Comparison of ENCODE assay signal across 25 mouse cellular contexts in the genomic region with DNA sequence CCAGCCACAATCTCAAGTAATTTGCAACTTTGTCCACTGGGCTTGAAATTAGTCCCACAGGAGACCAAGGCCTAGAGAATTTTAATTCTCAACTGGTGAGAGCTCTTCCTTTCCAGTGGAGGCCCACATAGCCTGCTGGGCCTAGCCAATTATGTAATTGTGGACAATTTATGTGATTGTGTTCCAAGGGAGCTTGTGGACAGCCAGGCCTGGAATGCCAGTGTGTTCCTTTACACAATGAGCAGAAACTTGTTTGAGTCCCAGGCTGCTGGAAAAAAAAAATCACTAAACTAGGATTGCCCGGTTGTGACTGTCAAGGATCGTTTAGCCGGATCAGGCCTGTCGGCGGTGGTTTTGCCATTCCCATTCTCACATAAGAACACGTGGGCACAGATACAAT. TPM values are rescaled to one million over a fixed set of nuclear protein-coding genes. Genes with fewer than 3 reads are reported as not detected.
DNase-seq lines count a peak whose midpoint lies in the region; ATAC-seq and TF ChIP-seq lines count a peak whose summit lies in the region.
"Had no signal": no experiment of that assay in that cellular context is flagged by ENCODE, and none has a peak within 500 bp of the region (broad histone marks: within the 10 kb centered on the region; RNA-seq: fewer than 3 reads in every experiment).

No protein-coding gene starts in this region.

- no peak overlapping the region for H3K4me2 ChIP-seq in liver, embryonic 12.5 days
- H3K4me2 ChIP-seq: embryonic facial prominence, embryonic 13.5 days; embryonic facial prominence, embryonic 15.5 days; forebrain, embryonic 12.5 days had no signal

- no peak for DNase-seq in kidney, adult 2 months
- DNase-seq in kidney, adult 8-10 months = no peak
- peak; percentile 68 for DNase-seq in Muller cell, postnatal 12 days (ENCODE audit: inconsistent ontology term)
- DNase-seq in adipocyte (ENCODE audit: low spot score) = peak; percentile 79
- peak; percentile 63 for DNase-seq in fat pad, adult 2 months (ENCODE audit: extremely low read depth, low read depth, low spot score)
- DNase-seq in adrenal gland, postnatal 14 days = no peak
- DNase-seq: adrenal gland, adult 2 months; adrenal gland, postnatal 10 days; adrenal gland, postnatal 36 days; cerebellum, adult 11 months; cerebellum, adult 18-20 months; cerebellum, adult 8-10 months; cerebellum, adult 9-11 months; cerebellum, postnatal 14 days; cerebellum, postnatal 36 days; embryo, embryonic 11 days had no signal

- no peak for TF ChIP-seq POLR2A in kidney, adult 2 months (IDR thresholded peaks at IDR 0.05; ENCODE audit: low read depth, low read length)

- H3K4me3 ChIP-seq in kidney, adult 2 months (ENCODE audit: insufficient read depth, low read depth, low read length) = no peak overlapping the region
- H3K4me3 ChIP-seq in liver, embryonic 12.5 days = no peak overlapping the region
- H3K4me3 ChIP-seq: embryonic facial prominence, embryonic 13.5 days; embryonic facial prominence, embryonic 15.5 days; forebrain, embryonic 10.5 days; forebrain, embryonic 12.5 days had no signal

- no peak for ATAC-seq in liver, embryonic 12.5 days
- ATAC-seq: activated CD4-positive, CD25-positive, alpha-beta regulatory T cell, adult 4 months; forebrain, embryonic 14.5 days; forebrain, embryonic 16.5 days; Patski had no signal

- H3K4me1 ChIP-seq in kidney, adult 2 months (ENCODE audit: control insufficient read depth, insufficient read depth, low read length) = peaks cover 30% of the 10 kb centered on the region
- no peaks in the 10 kb centered on the region for H3K4me1 ChIP-seq in liver, embryonic 12.5 days
- H3K4me1 ChIP-seq: embryonic facial prominence, embryonic 13.5 days; embryonic facial prominence, embryonic 15.5 days; forebrain, embryonic 10.5 days; forebrain, embryonic 12.5 days had no signal

- 60% methylated on average over 6 of the region's 6 CpGs for WGBS in kidney, adult 2 months
- WGBS in liver, embryonic 12.5 days (ENCODE audit: insufficient replicate concordance) = 84% methylated on average over 6 of the region's 6 CpGs

- peak overlapping the region; percentile 10; the same call in 1 of the 2 replicates for H3K27ac ChIP-seq in kidney, adult 2 months (ENCODE audit: insufficient read depth, low read depth, low read length)
- no peak overlapping the region for H3K27ac ChIP-seq in liver, embryonic 12.5 days
- H3K27ac ChIP-seq: embryonic facial prominence, embryonic 13.5 days; embryonic facial prominence, embryonic 15.5 days; forebrain, embryonic 10.5 days; forebrain, embryonic 12.5 days had no signal

- TF ChIP-seq CTCF in kidney, adult 2 months (conservative IDR thresholded peaks at IDR 0.05; ENCODE audit: insufficient read depth, insufficient read length, low read depth, low read length) = no peak

- H3K36me3 ChIP-seq in kidney, adult 2 months (ENCODE audit: control insufficient read depth, insufficient read depth, low read length) = peaks cover 3% of the 10 kb centered on the region; the same call in 1 of the 2 replicates
- H3K36me3 ChIP-seq in liver, embryonic 12.5 days = no peaks in the 10 kb centered on the region
- H3K36me3 ChIP-seq: embryonic facial prominence, embryonic 13.5 days; embryonic facial prominence, embryonic 15.5 days; forebrain, embryonic 10.5 days had no signal

- no peak overlapping the region for H3K9ac ChIP-seq in liver, embryonic 12.5 days
- H3K9ac ChIP-seq: embryonic facial prominence, embryonic 15.5 days; forebrain, embryonic 12.5 days had no signal

- H3K27me3 ChIP-seq in kidney, adult 2 months (replicated peaks; ENCODE audit: control insufficient read depth, insufficient read depth, low read length) = no peaks in the 10 kb centered on the region
- H3K27me3 ChIP-seq in liver, embryonic 12.5 days (replicated peaks) = peaks cover 48% of the 10 kb centered on the region
- H3K27me3 ChIP-seq: embryonic facial prominence, embryonic 13.5 days; embryonic facial prominence, embryonic 15.5 days; Patski had no signal

- H3K9me3 ChIP-seq in liver, embryonic 12.5 days (replicated peaks) = no peaks in the 10 kb centered on the region
- H3K9me3 ChIP-seq: embryonic facial prominence, embryonic 13.5 days; embryonic facial prominence, embryonic 15.5 days; forebrain, embryonic 10.5 days; forebrain, embryonic 12.5 days had no signal

RNA-seq across cellular contexts. Expression of gene Mturn, which starts 11.9 kb away (rescaled TPM):
- 23.9 and 25.9 TPM in 2 replicates for polyA plus RNA-seq in kidney, adult 2 months (2012; rRNA removed)
- 15.1 and 19.1 TPM in 2 replicates for total RNA-seq in adrenal gland, postnatal 14 days (2021)
- 0.72 and 1.1 TPM in 2 replicates for polyA plus RNA-seq in liver, embryonic 12.5 days (2016; fragmentation: Nextera tagmentation; extraction: Ambion mirVana)

Comparison
In these comparisons a context has a peak if more than half of its experiments do, and no peak if none do; other contexts are left out.
1. DNase-seq: peak in Muller cell, postnatal 12 days (single experiment), adipocyte (single experiment) and fat pad, adult 2 months (single experiment); none in kidney, adult 2 months (single experiment), kidney, adult 8-10 months (0 of 2) and adrenal gland, postnatal 14 days (single experiment).
2. RNA of gene Mturn, which starts 11.9 kb away (polyA plus RNA-seq): 23.9 to 25.9 TPM in kidney, adult 2 months; 0.72 to 1.1 TPM in liver, embryonic 12.5 days; every median in the first group is over 10 times any median in the second.